Mouse (Mus musculus) embryonic facial prominence, embryonic 12.5 days (tissue): Measurements from ENCODE around the gene Dpf3. TPM values are rescaled to one million over a fixed set of nuclear protein-coding genes. Genes with fewer than 3 reads are reported as not detected.

Experiments used
- ATAC-seq: fragments of 200-750 bp; cut with Nextera tagmentation; 2 replicates; pipeline ENCODE4 v1.8.0; 2017; ENCODE audit not compliant: insufficient number of reproducible peaks, insufficient read depth, low FRiP score, low TSS enrichment
- H3K27ac ChIP-seq: fragments of 300-500 bp; sonication (generic); 2 replicates; pipeline ENCODE4 v1.5.1; 2016; ENCODE audit warnings: mild to moderate bottlenecking
- H3K27me3 ChIP-seq: fragments of 300-500 bp; sonication (generic); 2 replicates; pipeline ENCODE4 v1.6.1; 2016; ENCODE audit warnings: mild to moderate bottlenecking, moderate library complexity
- H3K36me3 ChIP-seq: fragments of 300-500 bp; sonication (generic); 2 replicates; pipeline ENCODE4 v1.6.1; 2016; ENCODE audit warnings: mild to moderate bottlenecking
- H3K4me1 ChIP-seq: fragments of 300-500 bp; sonication (generic); 2 replicates; pipeline ENCODE4 v1.6.1; 2016
- H3K4me2 ChIP-seq: fragments of 300-500 bp; sonication (generic); replicated peaks from 2 replicates; pipeline ENCODE4 v1.6.1; 2016; ENCODE audit warnings: mild to moderate bottlenecking, moderate library complexity
- H3K4me3 ChIP-seq: fragments of 300-500 bp; sonication (generic); 2 replicates; pipeline ENCODE4 v1.5.1; 2016; ENCODE audit warnings: mild to moderate bottlenecking
- H3K9ac ChIP-seq: fragments of 300-500 bp; sonication (generic); 2 replicates; pipeline ENCODE4 v1.6.1; 2016; ENCODE audit warnings: mild to moderate bottlenecking, moderate library complexity
- H3K9me3 ChIP-seq: fragments of 300-500 bp; sonication (generic); 2 replicates; pipeline ENCODE4 v1.6.1; 2016; ENCODE audit warnings: mild to moderate bottlenecking, moderate library complexity
- WGBS: fragments of 180-500 bp; shearing (Covaris S2); methylation state at CpG from one replicate; pipeline ENCODE4 v1.1.7; 2016; 5-methylcytosine and 5-hydroxymethylcytosine counted together
- polyA plus RNA-seq: library from polyadenylated mRNA; unstranded; fragments of >200 nt; fragmentation: Nextera tagmentation; extraction: Ambion mirVana; gene quantifications from 2 replicates; pipeline ENCODE4 v1.2.1, GENCODE M21; 2016

Dpf3 gene
- 4.2 and 5.0 TPM in 2 replicates for polyA plus RNA-seq

GRCm38 (mm10) chr12:83487476-83487991 is at the start of gene Dpf3:
Dpf3 (minus strand) TSS chr12:83487716.
- Histone ChIP-seq H3K27ac (peak within 1 kb of the TSS; percentile 72; the same call in 1 of the 2 replicates), H3K4me3 (peak within 1 kb of the TSS; percentile 66), H3K9me3 (peaks cover 6% of the 10 kb centered on the region; the same call in 1 of the 2 replicates), H3K36me3 (no peaks in the 10 kb centered on the region), H3K4me2 (peak within 1 kb of the TSS; percentile 98), H3K4me1 (peaks cover 26% of the 10 kb centered on the region), H3K27me3 (peaks cover 41% of the 10 kb centered on the region), H3K9ac (peak within 1 kb of the TSS; percentile 65)
- ATAC-seq, result peak; percentile 93
- WGBS, result under 1% methylated on average over 31 of the region's 31 CpGs

DNA sequence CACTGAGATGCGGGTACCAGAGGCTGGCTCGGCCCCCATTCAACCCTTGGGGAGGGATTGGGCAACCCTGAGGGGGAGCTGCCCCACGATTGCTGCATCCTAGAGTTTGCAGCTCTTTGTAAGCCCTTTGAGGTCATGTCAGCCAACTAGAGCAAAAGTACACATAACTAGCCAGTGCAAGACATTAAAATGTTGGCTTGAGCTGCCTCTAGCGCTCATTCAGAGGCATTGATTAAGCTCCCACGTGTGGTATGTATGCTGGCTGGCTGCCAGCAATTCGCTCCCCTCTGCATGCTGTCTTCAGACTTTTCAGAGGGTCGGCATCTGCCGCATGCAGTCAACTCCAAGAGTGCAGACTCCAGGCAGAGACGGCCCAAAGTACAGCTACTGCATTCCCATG is 48.5 kb upstream of the Dpf3 start:
- H3K27me3 ChIP-seq, result no peaks in the 10 kb centered on the region
- no peak overlapping the region for H3K4me2 ChIP-seq
- no peak overlapping the region for H3K4me3 ChIP-seq
- H3K27ac ChIP-seq, result no peak overlapping the region
- no peak overlapping the region for H3K9ac ChIP-seq
- H3K4me1 ChIP-seq, result peaks cover 7% of the 10 kb centered on the region; the same call in 1 of the 2 replicates
- 71% methylated on average over 9 of the region's 9 CpGs for WGBS
- no peaks in the 10 kb centered on the region for H3K9me3 ChIP-seq
- peaks cover 70% of the 10 kb centered on the region for H3K36me3 ChIP-seq
- ATAC-seq, result no peak

GRCm38 (mm10) chr12:83535428-83535827 is 47.9 kb upstream of the Dpf3 start:
- H3K9me3 ChIP-seq, result no peaks in the 10 kb centered on the region
- ATAC-seq, result no peak
- no peak overlapping the region for H3K9ac ChIP-seq
- H3K27ac ChIP-seq, result no peak overlapping the region
- no peak overlapping the region for H3K4me2 ChIP-seq
- peaks cover 69% of the 10 kb centered on the region for H3K36me3 ChIP-seq
- H3K4me1 ChIP-seq, result peaks cover 7% of the 10 kb centered on the region; the same call in 1 of the 2 replicates
- H3K4me3 ChIP-seq, result no peak overlapping the region
- H3K27me3 ChIP-seq, result no peaks in the 10 kb centered on the region
- 81% methylated on average over 11 of the region's 11 CpGs for WGBS

DNA sequence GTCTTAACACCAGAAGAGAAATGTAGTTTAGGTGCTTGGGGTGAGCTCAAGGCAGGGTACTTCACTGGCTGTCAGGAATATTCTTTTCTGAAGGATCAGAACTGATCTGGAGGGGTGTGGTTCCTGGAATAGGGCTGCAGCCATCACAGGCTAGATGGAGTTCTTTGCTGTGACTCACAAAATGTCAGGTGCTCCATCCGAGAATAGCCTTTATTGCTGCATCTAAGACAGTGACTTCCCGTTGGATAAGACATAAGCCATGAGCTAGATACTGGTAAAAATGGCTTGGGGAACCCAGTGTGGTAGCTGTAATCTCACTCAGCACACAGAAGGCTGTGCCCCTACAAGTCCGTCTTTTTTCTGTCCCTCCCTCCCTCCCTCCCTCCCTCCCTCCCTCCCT is 46.7 kb upstream of the Dpf3 start:
- no peak for ATAC-seq
- Histone ChIP-seq H3K27me3 (no peaks in the 10 kb centered on the region), H3K4me1 (peaks cover 7% of the 10 kb centered on the region; the same call in 1 of the 2 replicates), H3K9ac (no peak overlapping the region), H3K27ac (no peak overlapping the region), H3K4me2 (no peak overlapping the region), H3K9me3 (no peaks in the 10 kb centered on the region), H3K36me3 (peaks cover 64% of the 10 kb centered on the region), H3K4me3 (no peak overlapping the region)
- WGBS, result 77% methylated on average over 3 of the region's 3 CpGs

- no peaks in the 10 kb centered on the region for H3K9me3 ChIP-seq
Measured at GRCm38 (mm10) chr12:83532966-83533365, 45.5 kb upstream of the Dpf3 start.

GRCm38 (mm10) chr12:83531992-83532391 is 44.5 kb upstream of the Dpf3 start:
- Histone ChIP-seq H3K36me3 (peaks cover 48% of the 10 kb centered on the region), H3K27ac (no peak overlapping the region)

More at GRCm38 (mm10) chr12:83532966-83533365, 45.5 kb upstream of the Dpf3 start:
- 90% methylated on average over 3 of the region's 3 CpGs for WGBS
- Histone ChIP-seq H3K27me3 (no peaks in the 10 kb centered on the region), H3K4me3 (no peak overlapping the region), H3K27ac (no peak overlapping the region), H3K36me3 (peaks cover 52% of the 10 kb centered on the region), H3K9ac (no peak overlapping the region), H3K4me2 (no peak overlapping the region), H3K4me1 (peaks cover 7% of the 10 kb centered on the region; the same call in 1 of the 2 replicates)
- ATAC-seq, result no peak

GRCm38 (mm10) chr12:83528665-83529064 is 41.1 kb upstream of the Dpf3 start:
- 85% methylated on average over 5 of the region's 5 CpGs for WGBS
- ATAC-seq, result no peak
- no peak overlapping the region for H3K27ac ChIP-seq
- no peaks in the 10 kb centered on the region for H3K27me3 ChIP-seq
- H3K36me3 ChIP-seq, result peaks cover 33% of the 10 kb centered on the region
- no peaks in the 10 kb centered on the region for H3K9me3 ChIP-seq
- H3K4me3 ChIP-seq, result no peak overlapping the region
- 0 out of 2 replicates have a peak, but pooled peaks cover 4% of the 10 kb centered on the region for H3K4me1 ChIP-seq
- no peak overlapping the region for H3K4me2 ChIP-seq
- H3K9ac ChIP-seq, result no peak overlapping the region

More at GRCm38 (mm10) chr12:83531992-83532391, 44.5 kb upstream of the Dpf3 start:
- H3K4me3 ChIP-seq, result no peak overlapping the region
- H3K4me2 ChIP-seq, result no peak overlapping the region
- H3K9me3 ChIP-seq, result no peaks in the 10 kb centered on the region
- peaks cover 7% of the 10 kb centered on the region; the same call in 1 of the 2 replicates for H3K4me1 ChIP-seq
- WGBS, result 88% methylated on average over 6 of the region's 6 CpGs
- no peaks in the 10 kb centered on the region for H3K27me3 ChIP-seq
- ATAC-seq, result no peak
- H3K9ac ChIP-seq, result no peak overlapping the region

GRCm38 (mm10) chr12:83527816-83528215 is 40.3 kb upstream of the Dpf3 start:
- Histone ChIP-seq H3K4me1 (0 out of 2 replicates have a peak, but pooled peaks cover 4% of the 10 kb centered on the region), H3K36me3 (peaks cover 30% of the 10 kb centered on the region), H3K4me3 (no peak overlapping the region), H3K27me3 (no peaks in the 10 kb centered on the region), H3K9me3 (no peaks in the 10 kb centered on the region), H3K4me2 (no peak overlapping the region), H3K9ac (no peak overlapping the region), H3K27ac (no peak overlapping the region)
- WGBS, result 42% methylated on average over 6 of the region's 6 CpGs
- no peak for ATAC-seq

DNA sequence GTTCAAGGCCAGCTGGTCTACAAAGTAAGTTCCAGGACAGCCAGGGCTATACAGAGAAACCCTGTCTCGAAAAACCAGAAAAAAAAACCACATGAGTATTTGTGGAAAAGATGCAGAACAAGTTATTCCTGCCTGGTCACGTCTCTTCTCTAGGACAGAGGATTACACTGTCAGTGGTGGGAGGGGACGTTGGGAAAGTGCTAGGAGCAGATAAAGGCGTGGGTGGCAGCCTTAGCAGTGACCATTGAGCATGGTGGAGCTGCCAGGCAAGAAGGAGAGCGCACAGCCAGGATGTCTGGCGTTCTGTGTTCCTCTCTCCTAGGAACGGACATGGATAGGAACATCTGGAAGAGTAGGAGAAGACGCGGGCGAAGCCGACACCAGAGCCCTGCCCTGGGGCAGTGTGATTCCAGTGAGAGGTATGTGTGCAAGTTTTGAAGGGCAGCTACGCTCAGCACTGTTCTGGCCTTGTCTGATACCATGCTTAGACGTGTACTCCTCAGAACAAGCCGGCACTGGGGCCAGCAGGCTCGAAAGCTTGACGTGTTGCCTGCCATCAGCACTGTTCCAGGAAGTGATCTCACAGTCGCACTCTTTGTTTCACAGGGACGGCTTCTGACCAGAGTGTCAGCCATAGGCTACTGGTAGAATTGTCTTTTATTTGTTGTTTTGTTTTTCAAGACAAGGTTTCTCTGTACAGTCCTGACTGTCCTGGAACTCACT is 38.5 kb upstream of the Dpf3 start:
- H3K4me1 ChIP-seq, result peaks cover 11% of the 10 kb centered on the region
- no peaks in the 10 kb centered on the region for H3K9me3 ChIP-seq
- no peaks in the 10 kb centered on the region for H3K27me3 ChIP-seq
- H3K9ac ChIP-seq, result no peak overlapping the region
- WGBS, result 55% methylated on average over 18 of the region's 18 CpGs
- H3K4me2 ChIP-seq, result no peak overlapping the region
- no peak for ATAC-seq
- no peak overlapping the region for H3K4me3 ChIP-seq
- peaks cover 14% of the 10 kb centered on the region for H3K36me3 ChIP-seq
- H3K27ac ChIP-seq, result peak overlapping the region; percentile 26; the same call in 1 of the 2 replicates

DNA sequence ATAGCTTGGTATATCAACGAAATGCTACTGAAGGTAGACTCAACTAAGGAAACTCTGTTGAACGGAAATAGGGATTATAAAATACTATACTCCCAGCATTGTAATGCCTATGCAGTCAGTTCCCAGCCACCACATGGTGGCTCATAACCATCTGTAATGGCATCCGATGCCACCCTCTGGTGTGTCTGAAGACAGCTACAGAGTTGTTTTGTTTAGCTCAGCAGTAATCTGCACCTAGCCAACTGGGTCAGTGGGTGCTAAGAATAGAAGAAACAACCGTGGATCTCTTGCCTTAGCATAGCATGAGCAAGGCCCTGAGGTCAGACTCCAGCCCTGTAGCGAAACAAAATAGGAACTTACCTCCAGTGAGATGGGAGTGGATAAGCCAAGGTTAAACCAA is 36.8 kb upstream of the Dpf3 start:
- Histone ChIP-seq H3K27ac (no peak overlapping the region), H3K36me3 (peaks cover 3% of the 10 kb centered on the region; the same call in 1 of the 2 replicates), H3K4me3 (no peak overlapping the region), H3K4me2 (no peak overlapping the region), H3K9ac (no peak overlapping the region), H3K9me3 (no peaks in the 10 kb centered on the region), H3K4me1 (peaks cover 12% of the 10 kb centered on the region), H3K27me3 (no peaks in the 10 kb centered on the region)
- 81% methylated on average over 5 of the region's 5 CpGs for WGBS
- no peak for ATAC-seq

- Histone ChIP-seq H3K9ac (no peak overlapping the region), H3K4me2 (no peak overlapping the region), H3K36me3 (peaks cover 3% of the 10 kb centered on the region; the same call in 1 of the 2 replicates), H3K27ac (no peak overlapping the region), H3K4me3 (no peak overlapping the region), H3K4me1 (peaks cover 12% of the 10 kb centered on the region), H3K9me3 (no peaks in the 10 kb centered on the region), H3K27me3 (no peaks in the 10 kb centered on the region)
- ATAC-seq, result no peak
- WGBS, result 66% methylated on average over 4 of the region's 4 CpGs
Measured at GRCm38 (mm10) chr12:83523892-83524291, 36.4 kb upstream of the Dpf3 start.

GRCm38 (mm10) chr12:83523056-83523455 is 35.5 kb upstream of the Dpf3 start:
- H3K9ac ChIP-seq, result no peak overlapping the region
- H3K27me3 ChIP-seq, result no peaks in the 10 kb centered on the region
- H3K27ac ChIP-seq, result no peak overlapping the region
- no peak overlapping the region for H3K4me2 ChIP-seq
- ATAC-seq, result no peak
- H3K4me3 ChIP-seq, result no peak overlapping the region
- peaks cover 12% of the 10 kb centered on the region for H3K4me1 ChIP-seq
- H3K9me3 ChIP-seq, result no peaks in the 10 kb centered on the region
- 85% methylated on average over 6 of the region's 6 CpGs for WGBS
- peaks cover 3% of the 10 kb centered on the region; the same call in 1 of the 2 replicates for H3K36me3 ChIP-seq
